11 mouse cellular contexts compared by ENCODE assay signal in genomic region chr4:137855741-137856341, GRCm38 (mm10). TPM values are rescaled to one million over a fixed set of nuclear protein-coding genes. Genes with fewer than 3 reads are reported as not detected.
DNase-seq lines count a peak whose midpoint lies in the region; ATAC-seq and TF ChIP-seq lines count a peak whose summit lies in the region.
"Had no signal": no experiment of that assay in that cellular context is flagged by ENCODE, and none has a peak within 500 bp of the region (broad histone marks: within the 10 kb centered on the region; RNA-seq: fewer than 3 reads in every experiment).

No protein-coding gene starts in this region.

- H3K9me3 ChIP-seq in lung, postnatal 0 days (ENCODE audit: low read length): no peaks in the 10 kb centered on the region
- H3K9me3 ChIP-seq: liver, embryonic 15.5 days had no signal

- no peak for ATAC-seq in lung, postnatal 0 days
- ATAC-seq in granulocyte monocyte progenitor cell, adult 5-6 weeks (replicated peaks; ENCODE audit: poor library complexity, severe bottlenecking): no peak

- no peak overlapping the region for H3K4me3 ChIP-seq in gastrocnemius, adult 2 months
- H3K4me3 ChIP-seq in lung, postnatal 0 days (ENCODE audit: low read depth, low read length): no peak overlapping the region
- H3K4me3 ChIP-seq: liver, embryonic 15.5 days had no signal

- no peak overlapping the region for H3K9ac ChIP-seq in lung, postnatal 0 days (replicated peaks; ENCODE audit: low read depth)
- H3K9ac ChIP-seq: liver, embryonic 15.5 days had no signal

- no peaks in the 10 kb centered on the region for H3K27me3 ChIP-seq in lung, postnatal 0 days (replicated peaks; ENCODE audit: insufficient read depth, low read length)

- WGBS in lung, postnatal 0 days: 44% methylated on average over 9 of the region's 9 CpGs

- no peaks in the 10 kb centered on the region for H3K36me3 ChIP-seq in lung, postnatal 0 days (ENCODE audit: insufficient read depth, low read length)
- H3K36me3 ChIP-seq: liver, embryonic 15.5 days had no signal

- no peaks in the 10 kb centered on the region for H3K4me1 ChIP-seq in lung, postnatal 0 days (ENCODE audit: insufficient read depth, low read depth, low read length)

- intact Hi-C loops in gastrocnemius, adult 2 months (cut with DNase I): loop anchor here (2.0 kb wide), 1 partner anchor 89 kb away; no protein-coding TSS in a partner anchor

- no peak for TF ChIP-seq EP300 in lung, postnatal 0 days (IDR thresholded peaks at IDR 0.05)

- peak; percentile 89 for DNase-seq in gastrocnemius, adult 2 months
- DNase-seq in gastrocnemius, postnatal 10 days: no peak
- peak; percentile 53 for DNase-seq in lung, postnatal 36 days
- no peak for DNase-seq in lung, postnatal 0 days (ENCODE audit: low spot score)
- peak; percentile 78 to 93 for DNase-seq in kidney, postnatal 25 days
- DNase-seq in thymus, postnatal 36 days: peak; percentile 61 to 70
- DNase-seq in adipocyte (ENCODE audit: low spot score): no peak
- DNase-seq: cerebellum, adult 11-12 months; layer of hippocampus, adult 9-11 months had no signal

- TF ChIP-seq CTCF in gastrocnemius, adult 2 months (IDR thresholded peaks at IDR 0.05): no peak
- TF ChIP-seq CTCF in lung, postnatal 0 days (IDR thresholded peaks at IDR 0.05): no peak

- no peak overlapping the region for H3K4me2 ChIP-seq in lung, postnatal 0 days (replicated peaks; ENCODE audit: low read depth, low read length)
- H3K4me2 ChIP-seq: liver, embryonic 15.5 days had no signal

- peak overlapping the region; percentile 80 for H3K27ac ChIP-seq in gastrocnemius, adult 2 months
- no peak overlapping the region for H3K27ac ChIP-seq in lung, postnatal 0 days (ENCODE audit: low read length)
- H3K27ac ChIP-seq: liver, embryonic 15.5 days had no signal

RNA-seq across cellular contexts. Expression of gene Ece1, which starts 6.2 kb away (rescaled TPM):
- total RNA-seq in gastrocnemius, adult 2 months (2021): 100 to 1,000 TPM in 1 of 2 experiments, 10 to 100 TPM in 1; 61.6 to 103 TPM
- total RNA-seq in gastrocnemius, postnatal 10 days (2021): 10 to 100 TPM; 51.8 to 53.6 TPM
- polyA plus RNA-seq in lung, postnatal 0 days (2015; fragmentation: Nextera tagmentation; extraction: Ambion mirVana): 65.7 and 80.9 TPM in 2 replicates
- 8.4 and 12.3 TPM in 2 replicates for total RNA-seq in granulocyte monocyte progenitor cell, adult 5-6 weeks (2014; fragmentation: Nextera tagmentation)
- total RNA-seq in granulocyte monocyte progenitor cell, adult 5-6 weeks (2017): 3.7 and 4.8 TPM in 2 replicates

RNA-seq across cellular contexts. Expression of gene Alpl, which starts 59.7 kb away (rescaled TPM):
- total RNA-seq in gastrocnemius, adult 2 months (2021): 10 to 100 TPM; 10.3 to 42.2 TPM
- 10 to 100 TPM in 1 of 2 experiments, 1 to 10 TPM in 1; 2.7 to 20.8 TPM for total RNA-seq in gastrocnemius, postnatal 10 days (2021)
- 2.2 and 3.0 TPM in 2 replicates for polyA plus RNA-seq in lung, postnatal 0 days (2015; fragmentation: Nextera tagmentation; extraction: Ambion mirVana)
- total RNA-seq in granulocyte monocyte progenitor cell, adult 5-6 weeks (2014; fragmentation: Nextera tagmentation): not detected in 2 replicates
- not detected in 2 replicates for total RNA-seq in granulocyte monocyte progenitor cell, adult 5-6 weeks (2017)

Comparison
In these comparisons a context has a peak if more than half of its experiments do, and no peak if none do; other contexts are left out.
1. DNase-seq: peak in gastrocnemius, adult 2 months (single experiment), lung, postnatal 36 days (single experiment), kidney, postnatal 25 days (2 of 2) and thymus, postnatal 36 days (2 of 2); none in gastrocnemius, postnatal 10 days (single experiment), lung, postnatal 0 days (single experiment) and adipocyte (single experiment).